Comparison of ENCODE assay signal across 35 mouse cellular contexts in the genomic region with DNA sequence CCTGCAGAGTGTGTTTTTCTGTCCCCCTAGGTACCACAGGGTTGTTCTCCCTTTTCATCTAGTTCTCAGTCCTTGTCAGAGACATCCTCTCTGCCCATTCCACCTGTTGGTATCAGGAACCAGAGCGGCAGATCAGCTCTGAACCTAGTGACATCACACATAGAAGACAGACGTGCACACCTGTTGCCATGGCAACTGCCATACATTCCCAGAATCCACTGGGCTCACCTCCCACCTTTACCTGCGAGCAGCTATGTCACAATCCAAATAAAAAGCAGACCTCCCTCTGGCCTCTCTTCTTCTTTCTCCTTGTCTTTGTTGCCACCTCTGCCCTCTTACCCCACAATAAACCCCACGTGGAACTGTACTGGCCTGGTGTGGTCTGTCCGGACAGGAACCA. TPM values are rescaled to one million over a fixed set of nuclear protein-coding genes. Genes with fewer than 3 reads are reported as not detected.
DNase-seq lines count a peak whose midpoint lies in the region; ATAC-seq and TF ChIP-seq lines count a peak whose summit lies in the region.
"Had no signal": no experiment of that assay in that cellular context is flagged by ENCODE, and none has a peak within 500 bp of the region (broad histone marks: within the 10 kb centered on the region; RNA-seq: fewer than 3 reads in every experiment).

No protein-coding gene starts in this region.

- no peaks in the 10 kb centered on the region for H3K4me1 ChIP-seq in lung, embryonic 14.5 days (ENCODE audit: insufficient read depth)
- H3K4me1 ChIP-seq in neural tube, embryonic 15.5 days = peaks cover 12% of the 10 kb centered on the region

- no peak overlapping the region for H3K27ac ChIP-seq in lung, embryonic 14.5 days (ENCODE audit: low read depth)
- H3K27ac ChIP-seq in neural tube, embryonic 15.5 days (replicated peaks) = no peak overlapping the region
- H3K27ac ChIP-seq: gastrocnemius, adult 2 months; heart, adult 2 months; hindbrain, embryonic 13.5 days had no signal

- 61% methylated on average over 5 of the region's 5 CpGs for WGBS in lung, embryonic 14.5 days
- 80% methylated on average over 5 of the region's 5 CpGs for WGBS in neural tube, embryonic 15.5 days

- peak; percentile 31 for DNase-seq in lung, embryonic 14.5 days
- DNase-seq in lung, adult 18-20 months = no peak
- peak; percentile 10 for DNase-seq in neural tube, embryonic 10.5 days (ENCODE audit: extremely low spot score, low spot score)
- peak; percentile 29 for DNase-seq in ES-CJ7 (ENCODE audit: low read depth, low spot score)
- peak; percentile 22 for DNase-seq in brain, embryonic 14.5 days (ENCODE audit: low read depth)
- no peak for DNase-seq in left cerebral cortex, adult 18-20 months (ENCODE audit: low spot score in 2 of 2)
- no peak for DNase-seq in gastrocnemius, postnatal 10 days
- DNase-seq: adrenal gland, adult 2 months; adrenal gland, postnatal 14 days; cerebellum, adult 11-12 months; cerebellum, adult 8-10 months; cerebellum, postnatal 10 days; cerebellum, postnatal 36 days; forebrain, postnatal 0 days; gastrocnemius, adult 2 months; gastrocnemius, postnatal 25 days; heart, adult 2 months had no signal

- no peak overlapping the region for H3K4me3 ChIP-seq in lung, embryonic 14.5 days (ENCODE audit: low read depth, low read length)
- no peak overlapping the region for H3K4me3 ChIP-seq in neural tube, embryonic 15.5 days (replicated peaks)
- H3K4me3 ChIP-seq: gastrocnemius, adult 2 months; heart, adult 2 months; hindbrain, embryonic 13.5 days had no signal

- no peak for ATAC-seq in lung, embryonic 14.5 days (ENCODE audit: insufficient read depth)
- no peak for ATAC-seq in neural tube, embryonic 15.5 days (ENCODE audit: low FRiP score)
- ATAC-seq: CD4-positive, CD25-positive, alpha-beta regulatory T cell, adult 4 months; forebrain, embryonic 14.5 days; forebrain, postnatal 0 days; hindbrain, embryonic 16.5 days; inflammation-experienced regulatory T-cells, adult 6 months had no signal

- H3K9ac ChIP-seq in lung, embryonic 14.5 days = no peak overlapping the region
- H3K9ac ChIP-seq in neural tube, embryonic 15.5 days (replicated peaks) = no peak overlapping the region
- H3K9ac ChIP-seq: forebrain, postnatal 0 days; hindbrain, embryonic 13.5 days had no signal

- TF ChIP-seq POLR2A in brain, embryonic 14.5 days (IDR thresholded peaks at IDR 0.05; ENCODE audit: borderline replicate concordance, extremely low read depth, insufficient read depth, insufficient read length, poor library complexity, severe bottlenecking) = no peak

- no peak overlapping the region for H3K4me2 ChIP-seq in lung, embryonic 14.5 days
- H3K4me2 ChIP-seq in neural tube, embryonic 15.5 days = no peak overlapping the region
- H3K4me2 ChIP-seq: heart, embryonic 11.5 days; hindbrain, embryonic 13.5 days had no signal

- no peaks in the 10 kb centered on the region for H3K9me3 ChIP-seq in lung, embryonic 14.5 days (ENCODE audit: low read depth, low read length)
- H3K9me3 ChIP-seq in neural tube, embryonic 15.5 days (replicated peaks) = no peaks in the 10 kb centered on the region
- H3K9me3 ChIP-seq: hindbrain, embryonic 13.5 days had no signal

- H3K36me3 ChIP-seq in lung, embryonic 14.5 days (ENCODE audit: insufficient read depth) = no peaks in the 10 kb centered on the region
- no peaks in the 10 kb centered on the region for H3K36me3 ChIP-seq in neural tube, embryonic 15.5 days
- H3K36me3 ChIP-seq: G1E; hindbrain, embryonic 13.5 days had no signal

- TF ChIP-seq CTCF in lung, embryonic 14.5 days (IDR thresholded peaks at IDR 0.05; ENCODE audit: low read depth) = no peak
- no peak for TF ChIP-seq CTCF in brain, embryonic 14.5 days (IDR thresholded peaks at IDR 0.05; ENCODE audit: borderline replicate concordance, extremely low read depth, insufficient read depth, insufficient read length)

- no peaks in the 10 kb centered on the region for H3K27me3 ChIP-seq in lung, embryonic 14.5 days (ENCODE audit: insufficient read depth, low read length)
- H3K27me3 ChIP-seq in neural tube, embryonic 15.5 days (replicated peaks) = peaks cover 7% of the 10 kb centered on the region; the same call in 1 of the 2 replicates
- H3K27me3 ChIP-seq: Patski had no signal

RNA-seq across cellular contexts. Expression of a gene that starts 25.6 kb away (rescaled TPM):
- 78.5 and 86.2 TPM in 2 replicates for polyA plus RNA-seq in lung, embryonic 14.5 days (2014; fragmentation: Nextera tagmentation; extraction: Ambion mirVana)
- polyA plus RNA-seq in neural tube, embryonic 15.5 days (2015; fragmentation: Nextera tagmentation; extraction: Ambion mirVana) = 125 and 142 TPM in 2 replicates
- polyA plus RNA-seq in brain, embryonic 14.5 days (2012; rRNA removed) = 55.5 and 55.6 TPM in 2 replicates
- 10 to 100 TPM; 32.8 to 33.7 TPM for total RNA-seq in left cerebral cortex, adult 18-20 months (2021)
- total RNA-seq in gastrocnemius, postnatal 10 days (2021) = 10 to 100 TPM; 21.9 to 25.9 TPM

RNA-seq across cellular contexts. Expression of a gene that starts 26.4 kb away (rescaled TPM):
- polyA plus RNA-seq in lung, embryonic 14.5 days (2014; fragmentation: Nextera tagmentation; extraction: Ambion mirVana) = not detected in 2 replicates
- polyA plus RNA-seq in neural tube, embryonic 15.5 days (2015; fragmentation: Nextera tagmentation; extraction: Ambion mirVana) = 0.12 TPM in 1 of 2 replicates, not detected in the other
- polyA plus RNA-seq in brain, embryonic 14.5 days (2012; rRNA removed) = 0.16 TPM in 2 replicates
- not detected for total RNA-seq in left cerebral cortex, adult 18-20 months (2021)
- total RNA-seq in gastrocnemius, postnatal 10 days (2021) = not detected
- total RNA-seq: adrenal gland, adult 2 months; adrenal gland, postnatal 14 days; forebrain, postnatal 0 days; G1E; gastrocnemius, adult 2 months; gastrocnemius, postnatal 25 days; heart, adult 2 months; heart, postnatal 25 days; hematopoietic stem cell, adult 5-6 weeks had no signal
- polyA plus RNA-seq: C2C12; CD4-positive, CD25-positive, alpha-beta regulatory T cell, adult 4 months; embryonic facial prominence, embryonic 11.5 days; embryonic facial prominence, embryonic 14.5 days; forebrain, embryonic 11.5 days; forebrain, embryonic 14.5 days; forebrain, postnatal 0 days; G1E; gonadal fat pad, adult 2 months; heart, adult 2 months; heart, embryonic 11.5 days; heart, embryonic 14.5 days; heart, postnatal 0 days; hindbrain, embryonic 13.5 days; inflammation-experienced regulatory T-cells, adult 6 months had no signal

RNA-seq across cellular contexts. Expression of a gene that starts 42.9 kb away (rescaled TPM):
- polyA plus RNA-seq in lung, embryonic 14.5 days (2014; fragmentation: Nextera tagmentation; extraction: Ambion mirVana) = 0.65 and 1.4 TPM in 2 replicates
- 9.2 and 10.6 TPM in 2 replicates for polyA plus RNA-seq in neural tube, embryonic 15.5 days (2015; fragmentation: Nextera tagmentation; extraction: Ambion mirVana)
- polyA plus RNA-seq in brain, embryonic 14.5 days (2012; rRNA removed) = 3.7 and 9.4 TPM in 2 replicates
- 10 to 100 TPM; 46.6 to 47.4 TPM for total RNA-seq in left cerebral cortex, adult 18-20 months (2021)
- total RNA-seq in gastrocnemius, postnatal 10 days (2021) = 1 to 10 TPM; 4.5 to 7.4 TPM
- total RNA-seq: hematopoietic stem cell, adult 5-6 weeks had no signal
- polyA plus RNA-seq: adrenal gland, adult 2 months; C2C12; G1E; Patski had no signal

Comparison
In these comparisons a context has a peak if more than half of its experiments do, and no peak if none do; other contexts are left out.
1. DNase-seq: peak in lung, embryonic 14.5 days (single experiment), neural tube, embryonic 10.5 days (single experiment), ES-CJ7 (single experiment) and brain, embryonic 14.5 days (single experiment); none in lung, adult 18-20 months (0 of 2), left cerebral cortex, adult 18-20 months (0 of 2) and gastrocnemius, postnatal 10 days (single experiment).